Mouse (Mus musculus) forebrain, embryonic 16.5 days (tissue): ENCODE measurements around the gene Npl. TPM values are rescaled to one million over a fixed set of nuclear protein-coding genes. Genes with fewer than 3 reads are reported as not detected.

Experiments used
- ATAC-seq: fragments of 200-750 bp; cut with Nextera tagmentation; 2 replicates; pipeline ENCODE4 v1.8.0; 2017; ENCODE audit warnings: mild to moderate bottlenecking, moderate library complexity
- H3K27ac ChIP-seq: fragments of 300-500 bp; sonication (generic); 2 replicates; pipeline ENCODE4 v1.5.1; 2014; ENCODE audit warnings: low read length, control low read depth
- H3K27me3 ChIP-seq: fragments of 300-500 bp; sonication (generic); replicated peaks from 2 replicates; pipeline ENCODE4 v1.6.1; 2014; ENCODE audit warnings: low read length; ENCODE audit not compliant: control insufficient read depth, insufficient read depth
- H3K36me3 ChIP-seq: fragments of 300-500 bp; sonication (generic); 2 replicates; pipeline ENCODE4 v1.6.1; 2014; ENCODE audit not compliant: control insufficient read depth, insufficient read depth
- H3K4me1 ChIP-seq: fragments of 300-500 bp; sonication (generic); replicated peaks from 2 replicates; pipeline ENCODE4 v1.6.1; 2014; ENCODE audit warnings: low read length; ENCODE audit not compliant: control insufficient read depth, insufficient read depth
- H3K4me2 ChIP-seq: fragments of 300-500 bp; sonication (generic); 2 replicates; pipeline ENCODE4 v1.6.1; 2014; ENCODE audit warnings: mild to moderate bottlenecking, low read length, control low read depth
- H3K4me3 ChIP-seq: fragments of 300-500 bp; sonication (generic); replicated peaks from 2 replicates; pipeline ENCODE4 v1.5.1; 2014; ENCODE audit warnings: mild to moderate bottlenecking, low read length, control low read depth
- H3K9ac ChIP-seq: fragments of 300-500 bp; sonication (generic); replicated peaks from 2 replicates; pipeline ENCODE4 v1.6.1; 2014; ENCODE audit warnings: low read depth, low read length, control low read depth
- H3K9me3 ChIP-seq: fragments of 300-500 bp; sonication (generic); 2 replicates; pipeline ENCODE4 v1.6.1; 2016; ENCODE audit warnings: low read length; ENCODE audit not compliant: control insufficient read depth
- WGBS: fragments of 180-500 bp; shearing (Covaris S2); extraction: QIAGEN DNeasy Blood & Tissue Kit; methylation state at CpG from one replicate; pipeline ENCODE4 v1.1.7; 2014; 5-methylcytosine and 5-hydroxymethylcytosine counted together
- polyA plus RNA-seq: library from polyadenylated mRNA; unstranded; fragments of >200 nt; fragmentation: Nextera tagmentation; extraction: Ambion mirVana; gene quantifications from 2 replicates; pipeline ENCODE4 v1.2.1, GENCODE M21; 2015

Npl gene
- polyA plus RNA-seq, 1 experiment from 2014 or later = 6.6 TPM

GRCm38 (mm10) chr1:153500030-153500429 is 49.8 kb downstream of the Npl start:
- no peak overlapping the region for H3K4me3 ChIP-seq
- no peaks in the 10 kb centered on the region for H3K27me3 ChIP-seq
- 92% methylated on average over 9 of the region's 9 CpGs for whole genome bisulfite sequencing
- no peak overlapping the region for H3K27ac ChIP-seq
- no peaks in the 10 kb centered on the region for H3K4me1 ChIP-seq
- ATAC-seq = no peak
- H3K4me2 ChIP-seq = no peak overlapping the region
- no peaks in the 10 kb centered on the region for H3K9me3 ChIP-seq
- H3K36me3 ChIP-seq = no peaks in the 10 kb centered on the region
- H3K9ac ChIP-seq = no peak overlapping the region

- Histone ChIP-seq H3K9ac (no peak overlapping the region), H3K4me1 (no peaks in the 10 kb centered on the region), H3K27ac (no peak overlapping the region), H3K36me3 (no peaks in the 10 kb centered on the region), H3K9me3 (no peaks in the 10 kb centered on the region), H3K4me2 (no peak overlapping the region), H3K27me3 (no peaks in the 10 kb centered on the region), H3K4me3 (no peak overlapping the region)
- 83% methylated on average over 3 of the region's 3 CpGs for WGBS
- ATAC-seq = no peak
Observed at GRCm38 (mm10) chr1:153496030-153496429, 53.8 kb downstream of the Npl start.

GRCm38 (mm10) chr1:153493931-153494330 is 55.9 kb downstream of the Npl start:
- Histone ChIP-seq H3K4me3 (no peak overlapping the region), H3K27ac (no peak overlapping the region), H3K9ac (no peak overlapping the region), H3K4me2 (no peak overlapping the region), H3K9me3 (no peaks in the 10 kb centered on the region), H3K36me3 (no peaks in the 10 kb centered on the region), H3K4me1 (no peaks in the 10 kb centered on the region), H3K27me3 (no peaks in the 10 kb centered on the region)
- no peak for ATAC-seq
- WGBS = 24% methylated on average over 6 of the region's 6 CpGs

- no peak overlapping the region for H3K27ac ChIP-seq
- no peak for ATAC-seq
- no peaks in the 10 kb centered on the region for H3K9me3 ChIP-seq
- no peak overlapping the region for H3K9ac ChIP-seq
- H3K36me3 ChIP-seq = no peaks in the 10 kb centered on the region
- 23% methylated on average over 4 of the region's 4 CpGs for WGBS
- H3K4me2 ChIP-seq = no peak overlapping the region
- H3K4me1 ChIP-seq = no peaks in the 10 kb centered on the region
- no peak overlapping the region for H3K4me3 ChIP-seq
- no peaks in the 10 kb centered on the region for H3K27me3 ChIP-seq
Observed at GRCm38 (mm10) chr1:153493338-153493737, 56.5 kb downstream of the Npl start.

GRCm38 (mm10) chr1:153491822-153492221 is 58.0 kb downstream of the Npl start:
- no peak for ATAC-seq
- no peaks in the 10 kb centered on the region for H3K36me3 ChIP-seq
- H3K27ac ChIP-seq = no peak overlapping the region
- no peak overlapping the region for H3K4me2 ChIP-seq
- no peaks in the 10 kb centered on the region for H3K27me3 ChIP-seq
- H3K4me1 ChIP-seq = no peaks in the 10 kb centered on the region
- H3K9me3 ChIP-seq = no peaks in the 10 kb centered on the region
- H3K9ac ChIP-seq = no peak overlapping the region
- 96% methylated on average over 1 of the region's 1 CpGs for WGBS
- H3K4me3 ChIP-seq = no peak overlapping the region

- H3K4me3 ChIP-seq = no peak overlapping the region
- no peak overlapping the region for H3K9ac ChIP-seq
- 78% methylated on average over 2 of the region's 2 CpGs for WGBS
- no peak overlapping the region for H3K27ac ChIP-seq
- H3K36me3 ChIP-seq = no peaks in the 10 kb centered on the region
- no peak overlapping the region for H3K4me2 ChIP-seq
- no peaks in the 10 kb centered on the region for H3K9me3 ChIP-seq
- no peaks in the 10 kb centered on the region for H3K27me3 ChIP-seq
- H3K4me1 ChIP-seq = peaks cover under 1% of the 10 kb centered on the region
- ATAC-seq = no peak
Observed at GRCm38 (mm10) chr1:153491345-153491744, 58.5 kb downstream of the Npl start.

- Histone ChIP-seq H3K4me2 (no peak overlapping the region), H3K27me3 (no peaks in the 10 kb centered on the region), H3K9ac (no peak overlapping the region), H3K4me3 (no peak overlapping the region), H3K4me1 (peaks cover 11% of the 10 kb centered on the region), H3K9me3 (no peaks in the 10 kb centered on the region), H3K27ac (no peak overlapping the region), H3K36me3 (no peaks in the 10 kb centered on the region)
- ATAC-seq = no peak
- WGBS = 86% methylated on average over 4 of the region's 4 CpGs
Observed at GRCm38 (mm10) chr1:153489963-153490362, 59.9 kb downstream of the Npl start.

GRCm38 (mm10) chr1:153489540-153489939 is 60.3 kb downstream of the Npl start:
- 53% methylated on average over 2 of the region's 2 CpGs for WGBS
- no peak overlapping the region for H3K9ac ChIP-seq
- peaks cover 15% of the 10 kb centered on the region for H3K4me1 ChIP-seq
- H3K27ac ChIP-seq = no peak overlapping the region
- no peak overlapping the region for H3K4me2 ChIP-seq
- no peak for ATAC-seq
- H3K27me3 ChIP-seq = no peaks in the 10 kb centered on the region
- no peaks in the 10 kb centered on the region for H3K9me3 ChIP-seq
- H3K4me3 ChIP-seq = no peak overlapping the region
- no peaks in the 10 kb centered on the region for H3K36me3 ChIP-seq

- Histone ChIP-seq H3K27ac (no peak overlapping the region), H3K4me3 (no peak overlapping the region), H3K36me3 (no peaks in the 10 kb centered on the region), H3K4me2 (no peak overlapping the region), H3K9ac (no peak overlapping the region), H3K9me3 (no peaks in the 10 kb centered on the region), H3K27me3 (no peaks in the 10 kb centered on the region), H3K4me1 (peaks cover 20% of the 10 kb centered on the region)
- WGBS = 48% methylated on average over 7 of the region's 7 CpGs
- no peak for ATAC-seq
Observed at GRCm38 (mm10) chr1:153489132-153489531, 60.7 kb downstream of the Npl start.

- Histone ChIP-seq H3K27ac (peak within 1 kb of the TSS; percentile 96), H3K9ac (peak within 1 kb of the TSS; percentile 99), H3K36me3 (no peaks in the 10 kb centered on the region), H3K9me3 (no peaks in the 10 kb centered on the region), H3K4me1 (peaks cover 23% of the 10 kb centered on the region), H3K4me3 (peak within 1 kb of the TSS; percentile 99), H3K27me3 (no peaks in the 10 kb centered on the region), H3K4me2 (peak within 1 kb of the TSS; percentile 96)
- under 1% methylated on average over 35 of the region's 35 CpGs for WGBS
- peak; percentile 90 for ATAC-seq
Observed at GRCm38 (mm10) chr1:153487500-153487879, 62.4 kb downstream of the Npl start, which contains the start of gene Dhx9. Gene Dhx9, minus strand, starts transcription at chr1:153487660.
